Mouse (Mus musculus): ENCODE measurements at regions not wholly inside any gene's neighbourhood (a gene's known extent, or its start where the extent isn't known, plus 50 kb on each side); places are given as distances from the start of the nearest gene placed in this dataset.

DNA sequence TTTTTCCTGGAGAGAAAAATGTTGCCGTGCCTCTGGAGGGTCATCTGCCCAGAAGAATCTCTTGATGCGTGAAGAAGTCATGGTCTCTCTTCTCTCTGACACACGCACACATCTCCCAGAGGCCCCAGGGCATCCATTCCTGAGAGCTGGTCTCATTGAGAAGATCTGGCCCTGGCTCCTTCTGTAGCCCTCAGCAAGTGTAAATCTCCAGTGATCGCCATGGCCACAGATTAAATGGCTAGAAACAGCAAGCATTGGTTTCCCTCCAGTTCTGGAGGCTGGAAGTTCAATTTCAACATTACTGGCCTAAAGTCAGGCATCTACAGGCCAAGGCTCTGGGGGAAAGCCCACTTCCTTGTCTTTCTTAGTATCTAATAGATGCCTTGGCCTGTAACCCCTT is 155.9 kb downstream of the Zfp36l2 start:
- DNase-seq (ENCODE audit: low read depth, low spot score) (no peak), ATAC-seq (no peak)
- no peaks in the 10 kb centered on the region for H3K27me3 ChIP-seq
- no peak for TF ChIP-seq CTCF (IDR thresholded peaks at IDR 0.05)
- in situ Hi-C loops (cut with MboI; ENCODE audit: low pct_unique_long_range_greater_than_20kb): no loop called here
- ChIA-PET POLR2A (interaction anchor here (0.6 to 1.0 kb wide), 3 partner anchors 54 to 153 kb away, joined by 3 to 5 read pairs (median 4); no protein-coding TSS in a partner anchor), CTCF (interaction anchor here (0.8 to 1.1 kb wide), 2 partner anchors 42 to 129 kb away, joined by 3 read pairs; no protein-coding TSS in a partner anchor)

- ATAC-seq: no peak
- CTCF ChIA-PET: interaction anchor here (0.8 to 1.1 kb wide), 2 partner anchors 43 to 129 kb away, joined by 3 read pairs; no protein-coding TSS in a partner anchor
Observed at GRCm38 (mm10) chr17:84031381-84031780, 156.4 kb downstream of the Zfp36l2 start.

GRCm38 (mm10) chr17:84030699-84031098 is 157.0 kb downstream of the Zfp36l2 start:
- POLR2A ChIA-PET: interaction anchor here (1.0 kb wide), 1 partner anchor 55 kb away, joined by 5 read pairs; no protein-coding TSS in a partner anchor
- CTCF ChIA-PET: interaction anchor here (1.1 kb wide), 1 partner anchor 43 kb away, joined by 3 read pairs; no protein-coding TSS in a partner anchor
- DNase-seq (ENCODE audit: low read depth, low spot score): no peak
- in situ Hi-C loops (cut with MboI; ENCODE audit: low pct_unique_long_range_greater_than_20kb): no loop called here
- ATAC-seq: no peak
- no peak for TF ChIP-seq CTCF (IDR thresholded peaks at IDR 0.05)
- no peaks in the 10 kb centered on the region for H3K27me3 ChIP-seq

More at GRCm38 (mm10) chr17:84031381-84031780, 156.4 kb downstream of the Zfp36l2 start:
- in situ Hi-C loops (cut with MboI; ENCODE audit: low pct_unique_long_range_greater_than_20kb): no loop called here
- no peaks in the 10 kb centered on the region for H3K27me3 ChIP-seq
- no peak for DNase-seq (ENCODE audit: low read depth, low spot score)
- POLR2A ChIA-PET: interaction anchor here (0.6 to 1.0 kb wide), 3 partner anchors 54 to 154 kb away, joined by 3 to 5 read pairs (median 4); no protein-coding TSS in a partner anchor
- no peak for TF ChIP-seq CTCF (IDR thresholded peaks at IDR 0.05)

GRCm38 (mm10) chr17:84028157-84028970 is 159.4 kb downstream of the Zfp36l2 start:
- peak; percentile 63 for ATAC-seq

GRCm38 (mm10) chr17:84027275-84027674 is 160.5 kb downstream of the Zfp36l2 start:
- H3K27me3 ChIP-seq: no peaks in the 10 kb centered on the region
- no peak for DNase-seq (ENCODE audit: low read depth, low spot score)
- POLR2A ChIA-PET: interaction anchor here (0.8 kb wide), 1 partner anchor 89 kb away, joined by 5 read pairs; no protein-coding TSS in a partner anchor
- CTCF ChIA-PET: no interaction called here
- in situ Hi-C loops (cut with MboI; ENCODE audit: low pct_unique_long_range_greater_than_20kb): loop anchor here (5.0 kb wide), 4 partner anchors 55 to 170 kb away; no protein-coding TSS in a partner anchor
- ATAC-seq: no peak
- TF ChIP-seq CTCF (IDR thresholded peaks at IDR 0.05): no peak

More at GRCm38 (mm10) chr17:84028157-84028970, 159.4 kb downstream of the Zfp36l2 start:
- peak; percentile 96 for TF ChIP-seq CTCF (IDR thresholded peaks at IDR 0.05)
- ChIA-PET CTCF (interaction anchor here (0.6 to 2.1 kb wide), 25 partner anchors 10 to 348 kb away, joined by 3 to 19 read pairs (median 4); partner anchors contain the start of gene Zfp36l2), POLR2A (interaction anchor here (0.9 kb wide), 3 partner anchors 10 to 159 kb away, joined by 3 to 4 read pairs (median 3); partner anchors contain the start of gene Zfp36l2)
- DNase-seq (ENCODE audit: low read depth, low spot score): no peak
- in situ Hi-C loops (cut with MboI; ENCODE audit: low pct_unique_long_range_greater_than_20kb): loop anchor here (5.0 kb wide), 4 partner anchors 56 to 169 kb away; no protein-coding TSS in a partner anchor
- no peaks in the 10 kb centered on the region for H3K27me3 ChIP-seq

DNA sequence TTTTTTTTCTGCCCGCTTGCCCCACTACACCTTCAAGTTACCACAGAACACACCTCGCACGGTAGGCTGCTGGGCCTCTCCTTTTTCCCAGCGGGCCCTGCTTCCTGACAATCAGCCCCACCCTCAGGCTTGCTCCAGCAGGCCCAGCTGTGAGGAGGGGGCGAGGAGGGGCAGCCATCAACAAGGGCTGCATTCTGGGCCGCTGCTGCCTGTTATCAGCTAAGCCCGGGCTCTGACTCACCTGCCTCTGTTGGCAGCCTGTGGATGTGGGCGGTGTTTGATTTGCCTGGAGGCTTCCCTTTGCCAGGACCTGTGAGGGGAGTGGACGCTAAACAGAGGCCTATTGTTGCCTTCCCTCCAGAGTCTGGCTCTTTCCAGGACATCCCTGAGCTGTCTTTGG is 161.6 kb downstream of the Zfp36l2 start:
- ATAC-seq (peak; percentile 66), DNase-seq (ENCODE audit: low read depth, low spot score) (peak; percentile 46)
- POLR2A ChIA-PET: interaction anchor here (0.8 kb wide), 1 partner anchor 90 kb away, joined by 5 read pairs; no protein-coding TSS in a partner anchor
- H3K27me3 ChIP-seq: no peaks in the 10 kb centered on the region
- CTCF ChIA-PET: interaction anchor here (1.1 to 5.0 kb wide), 5 partner anchors 14 to 123 kb away, joined by 3 to 16 read pairs (median 3); no protein-coding TSS in a partner anchor
- no peak for TF ChIP-seq CTCF (IDR thresholded peaks at IDR 0.05)
- in situ Hi-C loops (cut with MboI; ENCODE audit: low pct_unique_long_range_greater_than_20kb): loop anchor here (5.0 kb wide), 4 partner anchors 54 to 171 kb away; no protein-coding TSS in a partner anchor

DNA sequence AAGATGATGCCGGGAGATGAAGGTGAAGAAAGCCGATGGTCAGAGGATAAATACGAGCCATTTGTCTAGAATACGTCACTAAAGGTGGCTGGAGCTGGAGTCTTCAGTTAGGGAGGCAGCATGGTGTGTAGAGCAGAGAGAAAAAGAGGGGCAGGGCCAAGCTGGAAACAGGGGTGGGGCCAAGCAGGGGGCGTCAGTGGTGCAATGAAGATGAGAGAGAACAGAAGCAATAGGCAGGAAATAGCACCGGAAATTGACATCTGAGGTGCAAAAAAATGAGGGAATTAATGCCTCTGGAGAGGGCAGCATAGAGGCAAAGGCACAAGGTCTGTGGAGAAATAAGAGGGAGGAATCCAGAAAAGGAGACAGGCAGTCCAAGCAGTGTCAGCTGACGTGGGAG is 165.4 kb downstream of the Zfp36l2 start:
- no peaks in the 10 kb centered on the region for H3K27me3 ChIP-seq

GRCm38 (mm10) chr17:84018817-84019216 is 168.9 kb downstream of the Zfp36l2 start:
- in situ Hi-C loops (cut with MboI; ENCODE audit: low pct_unique_long_range_greater_than_20kb): no loop called here
- DNase-seq (ENCODE audit: low read depth, low spot score) (no peak), ATAC-seq (no peak)
- no peak for TF ChIP-seq CTCF (IDR thresholded peaks at IDR 0.05)
- CTCF ChIA-PET: interaction anchor here (1.3 to 2.1 kb wide), 3 partner anchors 10 to 129 kb away, joined by 3 to 5 read pairs (median 4); no protein-coding TSS in a partner anchor
- H3K27me3 ChIP-seq: no peaks in the 10 kb centered on the region
- POLR2A ChIA-PET: interaction anchor here (1.5 kb wide), 1 partner anchor 18 kb away, joined by 5 read pairs; no protein-coding TSS in a partner anchor

More for the DNA sequence above, 165.4 kb downstream of the Zfp36l2 start:
- DNase-seq (ENCODE audit: low read depth, low spot score) (no peak), ATAC-seq (no peak)
- in situ Hi-C loops (cut with MboI; ENCODE audit: low pct_unique_long_range_greater_than_20kb): no loop called here
- ChIA-PET CTCF (interaction anchor here (5.0 kb wide), 1 partner anchor 25 kb away, joined by 16 read pairs; no protein-coding TSS in a partner anchor), POLR2A (no interaction called here)
- TF ChIP-seq CTCF (IDR thresholded peaks at IDR 0.05): no peak

DNA sequence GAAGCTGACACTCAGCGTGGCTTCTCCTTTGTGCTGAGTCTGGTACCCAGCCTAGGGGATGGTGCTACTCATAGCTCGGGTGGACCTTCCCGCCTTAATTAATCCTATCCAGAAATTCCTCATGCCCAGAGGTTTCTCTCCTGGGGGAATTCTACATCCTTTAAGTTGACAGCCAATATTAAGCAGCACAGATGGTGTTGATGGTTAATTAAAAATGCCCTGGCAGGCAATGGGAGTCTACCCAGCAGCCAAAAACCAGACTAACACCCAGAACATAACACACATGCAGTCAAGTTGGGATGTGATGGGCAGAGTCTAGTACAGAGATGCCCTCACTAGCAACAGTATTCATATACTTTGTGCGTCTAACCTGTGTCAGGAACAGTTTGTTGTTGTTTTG is 169.9 kb downstream of the Zfp36l2 start:
- CTCF ChIA-PET: interaction anchor here (1.6 to 2.1 kb wide), 2 partner anchors 11 to 173 kb away, joined by 4 to 5 read pairs; no protein-coding TSS in a partner anchor
- in situ Hi-C loops (cut with MboI; ENCODE audit: low pct_unique_long_range_greater_than_20kb): no loop called here
- no peak for DNase-seq (ENCODE audit: low read depth, low spot score)
- POLR2A ChIA-PET: no interaction called here
- no peak for TF ChIP-seq CTCF (IDR thresholded peaks at IDR 0.05)
- no peaks in the 10 kb centered on the region for H3K27me3 ChIP-seq
- ATAC-seq: no peak
